Mouse (Mus musculus): ENCODE measurements around the gene Proz. TPM values are rescaled to one million over a fixed set of nuclear protein-coding genes. Genes with fewer than 3 reads are reported as not detected.

The Proz gene
- total RNA-seq (2021) (not detected), polyA plus RNA-seq (2012; rRNA removed) (0.20 TPM in 1 of 2 replicates, not detected in the other)
- long read RNA-seq: 0 reads

DNA sequence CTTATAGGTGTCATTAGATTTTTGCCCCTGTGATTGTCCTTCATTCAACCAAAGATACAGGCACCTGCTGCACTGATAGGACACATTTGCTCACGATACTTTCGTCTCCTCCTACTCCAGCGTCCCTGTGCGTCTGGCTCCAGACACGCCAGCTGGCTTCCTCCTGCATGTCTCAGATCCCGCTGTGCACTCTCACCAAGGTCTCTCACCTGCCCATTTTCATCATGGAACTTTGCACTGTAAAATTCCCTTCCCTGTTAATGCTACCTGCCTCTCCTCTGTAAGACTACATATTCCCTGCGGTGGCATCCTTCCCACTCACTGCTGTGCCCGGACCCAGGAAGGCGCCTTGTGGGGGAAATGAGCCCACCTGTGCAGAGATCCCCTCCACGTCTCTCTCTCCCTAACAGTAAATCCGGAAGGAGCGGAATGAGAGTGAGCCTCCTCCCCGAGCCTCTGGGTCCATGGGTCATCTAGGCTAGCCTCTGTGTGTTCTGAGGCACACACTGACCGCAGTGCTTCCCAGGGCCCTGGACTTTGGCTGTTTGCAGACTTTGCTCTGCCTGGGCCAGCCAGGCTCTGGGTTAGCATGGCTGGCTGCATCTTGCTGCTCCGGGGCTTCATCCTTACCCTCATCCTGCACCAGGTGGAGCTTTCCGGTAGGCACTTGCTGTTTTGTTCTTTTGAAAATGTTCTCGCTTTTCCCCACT, at the start of gene Proz:
Gene Proz (plus strand): TSS at position 474 of the 710 bp plus-strand sequence.
- H3K36me3 ChIP-seq (ENCODE audit: control insufficient read depth, insufficient read depth, low read length): no peaks in the 10 kb centered on the region
- no peak within 1 kb of the TSS for H3K4me3 ChIP-seq
- no peak within 1 kb of the TSS for H3K9ac ChIP-seq (ENCODE audit: low read depth, low read length)
- no peaks in the 10 kb centered on the region for H3K79me2 ChIP-seq (replicated peaks; ENCODE audit: control insufficient read depth, insufficient read depth, low read length)
- intact Hi-C loops (cut with DNase I): no loop called here
- WGBS: 72% methylated on average over 17 of the region's 17 CpGs
- no peaks in the 10 kb centered on the region for H3K27me3 ChIP-seq (ENCODE audit: control insufficient read depth, insufficient read depth, low read length)
- H3K27ac ChIP-seq: no peak within 1 kb of the TSS
- TF ChIP-seq POLR2A (IDR thresholded peaks at IDR 0.05; ENCODE audit: insufficient read depth, low read depth, low read length) (no peak), CTCF (IDR thresholded peaks at IDR 0.05) (no peak), EP300 (IDR thresholded peaks at IDR 0.05; ENCODE audit: insufficient read depth, low read depth, low read length) (no peak)
- DNase-seq: no peak
- H3K4me1 ChIP-seq (ENCODE audit: control insufficient read depth, insufficient read depth, low read length): no peaks in the 10 kb centered on the region

DNA sequence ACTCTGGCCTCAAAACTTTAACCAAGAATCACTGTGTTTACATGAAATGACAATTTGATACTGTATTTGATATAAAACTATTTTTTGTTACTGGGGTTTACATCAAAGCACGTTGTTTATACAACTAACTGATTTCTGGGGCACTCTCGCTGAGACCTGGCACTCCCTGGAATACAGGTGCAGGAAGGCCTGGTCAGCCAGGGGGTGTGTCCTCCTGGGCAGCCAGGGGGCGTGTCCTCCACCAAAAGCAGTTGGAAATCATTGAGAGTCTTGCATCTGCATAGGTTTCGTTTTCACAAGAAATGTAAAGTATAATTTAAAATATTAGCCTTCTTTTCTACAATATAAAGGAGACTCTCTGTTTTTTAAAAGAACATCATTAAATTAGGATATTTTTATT, 41.2 kb upstream of the Proz start:
- H3K4me1 ChIP-seq (ENCODE audit: control insufficient read depth, insufficient read depth, low read length): no peaks in the 10 kb centered on the region; the same call in 1 of the 2 replicates
- 64% methylated on average over 4 of the region's 4 CpGs for WGBS
- no peak for DNase-seq
- TF ChIP-seq EP300 (IDR thresholded peaks at IDR 0.05; ENCODE audit: insufficient read depth, low read depth, low read length): no peak
- TF ChIP-seq POLR2A (IDR thresholded peaks at IDR 0.05; ENCODE audit: insufficient read depth, low read depth, low read length): no peak
- TF ChIP-seq CTCF (IDR thresholded peaks at IDR 0.05): no peak
- no peak overlapping the region for H3K4me3 ChIP-seq
- no peaks in the 10 kb centered on the region for H3K36me3 ChIP-seq (ENCODE audit: control insufficient read depth, insufficient read depth, low read length)
- no peaks in the 10 kb centered on the region for H3K79me2 ChIP-seq (replicated peaks; ENCODE audit: control insufficient read depth, insufficient read depth, low read length)
- H3K9ac ChIP-seq (ENCODE audit: low read depth, low read length): no peak overlapping the region
- H3K27ac ChIP-seq: no peak overlapping the region
- intact Hi-C loops (cut with DNase I): no loop called here
- no peaks in the 10 kb centered on the region for H3K27me3 ChIP-seq (ENCODE audit: control insufficient read depth, insufficient read depth, low read length)

DNA sequence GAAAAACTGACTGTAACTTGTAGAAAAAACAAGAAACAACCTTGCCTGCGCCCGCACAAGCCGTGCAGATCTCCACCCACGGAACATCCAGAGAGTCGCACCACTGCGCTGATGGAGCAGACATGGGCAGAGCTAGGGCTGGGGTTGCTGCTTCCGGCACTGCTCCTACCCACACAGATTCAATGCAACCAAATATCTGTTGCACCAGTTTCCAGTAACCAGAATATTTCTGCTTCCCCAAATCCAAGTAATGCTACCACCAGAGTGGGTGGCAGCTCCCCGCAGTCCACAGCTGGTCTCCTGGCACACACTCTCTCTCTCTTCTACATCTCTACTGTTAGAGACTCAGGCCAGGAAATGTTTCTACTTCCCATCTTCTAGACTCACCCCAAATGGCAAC, 38.9 kb upstream of the Proz start:
- no peak overlapping the region for H3K9ac ChIP-seq (ENCODE audit: low read depth, low read length)
- intact Hi-C loops (cut with DNase I): no loop called here
- TF ChIP-seq EP300 (IDR thresholded peaks at IDR 0.05; ENCODE audit: insufficient read depth, low read depth, low read length): no peak
- TF ChIP-seq POLR2A (IDR thresholded peaks at IDR 0.05; ENCODE audit: insufficient read depth, low read depth, low read length): no peak
- no peak for TF ChIP-seq CTCF (IDR thresholded peaks at IDR 0.05)
- no peaks in the 10 kb centered on the region for H3K27me3 ChIP-seq (ENCODE audit: control insufficient read depth, insufficient read depth, low read length)
- no peaks in the 10 kb centered on the region for H3K79me2 ChIP-seq (replicated peaks; ENCODE audit: control insufficient read depth, insufficient read depth, low read length)
- WGBS: 91% methylated on average over 8 of the region's 8 CpGs
- no peak for DNase-seq
- no peak overlapping the region for H3K27ac ChIP-seq
- H3K36me3 ChIP-seq (ENCODE audit: control insufficient read depth, insufficient read depth, low read length): no peaks in the 10 kb centered on the region
- no peaks in the 10 kb centered on the region; the same call in 1 of the 2 replicates for H3K4me1 ChIP-seq (ENCODE audit: control insufficient read depth, insufficient read depth, low read length)
- H3K4me3 ChIP-seq: no peak overlapping the region

DNA sequence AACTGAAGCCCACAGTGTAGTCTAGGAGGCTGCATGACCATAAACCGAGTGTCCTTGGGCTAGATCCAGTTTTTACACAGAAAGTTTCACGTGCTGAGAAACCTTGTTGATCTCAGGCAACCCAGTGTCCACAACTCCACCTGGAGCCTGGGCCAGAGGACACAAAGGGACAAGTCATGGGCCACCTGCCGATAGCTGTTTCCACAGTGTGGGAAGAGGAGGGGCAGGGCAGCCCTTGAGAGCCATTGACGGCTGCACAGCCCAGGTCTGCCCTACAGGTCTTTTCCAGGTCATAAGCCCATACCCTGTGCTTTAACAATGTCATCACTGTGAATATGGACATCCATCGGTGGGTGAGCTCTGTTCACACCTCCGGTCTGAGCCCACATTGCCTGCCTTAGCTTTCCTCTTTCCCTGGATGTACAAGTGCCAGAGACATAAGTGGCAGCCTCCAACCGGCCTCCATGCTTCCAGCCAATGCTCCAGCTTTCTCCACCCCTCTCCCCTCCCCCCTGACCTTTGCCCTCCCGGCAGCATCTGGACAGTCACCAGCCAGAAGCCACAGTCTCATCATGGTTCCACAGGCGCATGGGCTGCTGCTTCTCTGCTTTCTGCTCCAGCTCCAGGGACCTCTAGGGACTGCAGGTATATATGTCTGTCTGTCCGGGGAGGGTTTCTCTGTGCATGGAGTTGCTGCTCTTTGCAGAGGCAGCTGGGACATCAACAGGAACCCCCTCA, 35.1 kb upstream of the Proz start, which contains the start of gene F7:
Gene F7 (plus strand): TSS at position 548 of the 738 bp plus-strand sequence.
- H3K9ac ChIP-seq (ENCODE audit: low read depth, low read length): no peak within 1 kb of the TSS
- no peaks in the 10 kb centered on the region for H3K36me3 ChIP-seq (ENCODE audit: control insufficient read depth, insufficient read depth, low read length)
- intact Hi-C loops (cut with DNase I): no loop called here
- 63% methylated on average over 10 of the region's 10 CpGs for WGBS
- no peak within 1 kb of the TSS for H3K4me3 ChIP-seq
- H3K27ac ChIP-seq: no peak within 1 kb of the TSS
- no peaks in the 10 kb centered on the region for H3K27me3 ChIP-seq (ENCODE audit: control insufficient read depth, insufficient read depth, low read length)
- no peaks in the 10 kb centered on the region; the same call in 1 of the 2 replicates for H3K4me1 ChIP-seq (ENCODE audit: control insufficient read depth, insufficient read depth, low read length)
- no peak for DNase-seq
- no peak for TF ChIP-seq EP300 (IDR thresholded peaks at IDR 0.05; ENCODE audit: insufficient read depth, low read depth, low read length)
- TF ChIP-seq CTCF (IDR thresholded peaks at IDR 0.05): no peak
- no peak for TF ChIP-seq POLR2A (IDR thresholded peaks at IDR 0.05; ENCODE audit: insufficient read depth, low read depth, low read length)
- H3K79me2 ChIP-seq (replicated peaks; ENCODE audit: control insufficient read depth, insufficient read depth, low read length): no peaks in the 10 kb centered on the region

DNA sequence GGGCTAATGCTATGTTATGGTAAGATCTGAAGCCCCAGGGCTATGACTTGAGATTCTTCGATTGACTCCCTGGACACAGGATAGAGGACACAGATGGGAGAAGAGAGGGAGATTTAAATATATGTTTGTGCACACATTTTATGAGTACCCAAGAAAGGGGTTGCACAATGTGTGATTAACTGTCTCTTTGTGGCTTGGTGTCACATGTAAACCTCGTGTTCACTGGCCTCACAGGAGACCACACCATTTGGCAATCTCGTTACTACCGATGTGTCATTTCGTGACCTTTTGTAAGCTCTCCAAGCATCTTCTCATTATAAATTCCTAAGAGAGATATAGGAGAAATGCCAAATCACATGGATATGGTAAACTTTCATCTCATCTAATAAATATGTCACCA, 33.1 kb upstream of the Proz start:
- Histone ChIP-seq H3K4me1 (ENCODE audit: control insufficient read depth, insufficient read depth, low read length) (no peaks in the 10 kb centered on the region; the same call in 1 of the 2 replicates), H3K27me3 (ENCODE audit: control insufficient read depth, insufficient read depth, low read length) (no peaks in the 10 kb centered on the region), H3K27ac (no peak overlapping the region), H3K4me3 (no peak overlapping the region), H3K9ac (ENCODE audit: low read depth, low read length) (no peak overlapping the region), H3K36me3 (ENCODE audit: control insufficient read depth, insufficient read depth, low read length) (no peaks in the 10 kb centered on the region), H3K79me2 (replicated peaks; ENCODE audit: control insufficient read depth, insufficient read depth, low read length) (no peaks in the 10 kb centered on the region)
- intact Hi-C loops (cut with DNase I): no loop called here
- 78% methylated on average over 5 of the region's 5 CpGs for WGBS
- no peak for TF ChIP-seq EP300 (IDR thresholded peaks at IDR 0.05; ENCODE audit: insufficient read depth, low read depth, low read length)
- no peak for TF ChIP-seq CTCF (IDR thresholded peaks at IDR 0.05)
- DNase-seq: no peak

DNA sequence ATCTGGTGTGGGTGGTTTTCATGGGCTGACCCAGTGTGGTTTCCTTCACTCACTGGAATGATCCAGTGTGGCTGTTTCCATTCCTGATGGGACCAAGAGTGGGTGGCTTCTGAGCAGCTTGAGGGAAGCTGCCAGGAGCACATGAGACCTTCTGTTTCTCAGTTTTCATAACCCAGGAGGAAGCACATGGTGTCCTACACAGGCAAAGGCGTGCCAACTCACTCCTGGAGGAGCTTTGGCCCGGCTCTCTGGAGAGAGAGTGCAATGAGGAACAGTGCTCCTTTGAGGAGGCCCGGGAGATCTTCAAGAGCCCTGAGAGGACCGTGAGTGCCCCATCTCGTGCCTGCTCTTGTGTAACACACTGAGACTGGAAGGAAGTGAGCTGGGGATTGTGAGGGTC, 32.2 kb upstream of the Proz start:
- intact Hi-C loops (cut with DNase I): no loop called here
- Histone ChIP-seq H3K36me3 (ENCODE audit: control insufficient read depth, insufficient read depth, low read length) (no peaks in the 10 kb centered on the region), H3K9ac (ENCODE audit: low read depth, low read length) (no peak overlapping the region), H3K4me3 (no peak overlapping the region), H3K4me1 (ENCODE audit: control insufficient read depth, insufficient read depth, low read length) (no peaks in the 10 kb centered on the region; the same call in 1 of the 2 replicates), H3K27me3 (ENCODE audit: control insufficient read depth, insufficient read depth, low read length) (no peaks in the 10 kb centered on the region), H3K79me2 (replicated peaks; ENCODE audit: control insufficient read depth, insufficient read depth, low read length) (no peaks in the 10 kb centered on the region), H3K27ac (no peak overlapping the region)
- no peak for DNase-seq
- TF ChIP-seq EP300 (IDR thresholded peaks at IDR 0.05; ENCODE audit: insufficient read depth, low read depth, low read length) (no peak), POLR2A (IDR thresholded peaks at IDR 0.05; ENCODE audit: insufficient read depth, low read depth, low read length) (no peak), CTCF (IDR thresholded peaks at IDR 0.05) (no peak)
- 53% methylated on average over 5 of the region's 5 CpGs for WGBS

All from heart, adult 2 months (tissue).